Mouse (Mus musculus) left cerebral cortex, adult 2 months (tissue): ENCODE data around the gene Clic5. TPM values are rescaled to one million over a fixed set of nuclear protein-coding genes. Genes with fewer than 3 reads are reported as not detected.

Experiments used
- DNase-seq, 2 experiments: peaks; one replicate each; pipeline ENCODE4 v3.0.0; 2021 to 2022; ENCODE audit warnings: low spot score in 2 of 2, mixed read lengths in 1 of 2; ENCODE audit errors: extremely low spot score in 1 of 2
- H3K27ac ChIP-seq: fragments of 200-600 bp; 2 replicates; pipeline ENCODE4 v1.8.1; 2022
- H3K4me3 ChIP-seq: fragments of 200-600 bp; 2 replicates; pipeline ENCODE4 v1.8.1; 2022
- CTCF ChIP-seq: fragments of 200-600 bp; IDR thresholded peaks from 2 replicates; pipeline ENCODE4 v1.8.1; 2022; ENCODE audit warnings: antibody characterized with exemption, mild to moderate bottlenecking, moderate library complexity
- intact Hi-C: fragments of 180-260 bp; cut with DNase I; formaldehyde crosslinking; loops from one replicate; pipeline ENCODE4 v1.15.1; 2025
- total RNA-seq, 2 experiments: library from RNA; stranded (reverse); gene quantifications; 2 replicates each; pipeline ENCODE4 v1.2.3; 2021

Clic5 gene
- total RNA-seq, 2 experiments from 2014 or later = 4.5 to 4.7 TPM

DNA sequence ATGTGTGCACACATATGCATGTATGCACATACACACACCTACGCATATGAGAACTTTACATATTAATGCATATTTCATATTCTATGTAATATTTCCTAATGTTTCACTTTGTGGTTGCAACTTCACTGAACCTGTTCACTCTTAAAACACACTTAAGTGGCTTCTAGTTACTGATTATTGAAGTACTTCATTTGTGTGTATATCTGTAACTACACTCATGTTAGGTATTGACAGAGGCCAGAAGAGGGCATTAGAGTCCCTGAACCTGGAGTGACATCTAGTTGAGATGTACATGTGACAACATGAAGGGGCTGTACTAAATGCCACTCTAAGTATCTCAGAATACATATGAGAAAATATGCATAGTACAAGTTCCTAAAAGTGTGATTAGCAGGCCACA lies 99.9 kb downstream of the Clic5 start:
- TF ChIP-seq CTCF = no peak
- no peak overlapping the region for H3K4me3 ChIP-seq
- no peak for DNase-seq

DNA sequence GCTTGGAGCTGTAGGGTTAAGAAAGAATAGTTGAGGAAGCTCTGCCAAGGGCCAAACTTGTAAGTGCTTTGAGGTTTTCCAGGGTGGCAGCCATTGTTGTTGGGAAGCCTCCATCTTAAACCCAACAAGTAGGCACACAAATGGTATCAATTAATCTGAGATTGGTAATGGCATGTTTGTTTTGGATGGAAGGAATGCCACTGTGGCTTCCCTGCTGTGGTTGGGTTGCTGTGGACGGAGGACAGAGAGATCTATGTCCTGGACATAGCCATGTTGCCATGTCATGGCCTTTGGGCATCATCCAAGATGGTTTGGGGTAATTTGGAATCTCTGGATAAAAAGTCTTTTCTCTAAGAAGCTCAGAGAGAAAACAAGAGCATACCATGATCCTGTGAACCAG lies 108.8 kb downstream of the Clic5 start:
- DNase-seq = no peak
- intact Hi-C loops = no loop called here

More for the DNA sequence above, 99.9 kb downstream of the Clic5 start:
- H3K27ac ChIP-seq = no peak overlapping the region
- intact Hi-C loops = no loop called here

DNA sequence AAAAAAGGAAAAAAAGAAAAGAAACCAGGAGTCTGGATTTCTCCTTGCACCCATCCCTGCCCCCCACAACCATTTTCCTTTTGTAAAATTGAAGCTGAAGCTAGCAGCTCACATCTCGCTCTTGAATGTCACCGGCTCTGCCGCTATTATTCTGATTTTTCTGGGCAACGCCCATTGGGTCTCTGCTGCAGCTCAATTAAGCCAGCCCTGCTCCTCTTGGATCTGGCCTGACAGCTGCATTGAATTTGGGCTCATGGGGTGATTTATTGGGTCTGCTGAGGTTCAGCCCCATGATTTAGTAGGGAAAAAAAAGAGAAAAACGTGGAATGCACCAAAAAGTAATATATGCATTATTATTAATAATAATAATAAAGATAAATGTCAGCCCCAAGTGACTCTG lies 111.9 kb downstream of the Clic5 start:
- no peak overlapping the region for H3K4me3 ChIP-seq
- no peak for DNase-seq
- TF ChIP-seq CTCF = no peak
- intact Hi-C loops = no loop called here
- H3K27ac ChIP-seq = no peak overlapping the region

More for the DNA sequence above, 108.8 kb downstream of the Clic5 start:
- H3K4me3 ChIP-seq = no peak overlapping the region
- no peak for TF ChIP-seq CTCF
- H3K27ac ChIP-seq = no peak overlapping the region

DNA sequence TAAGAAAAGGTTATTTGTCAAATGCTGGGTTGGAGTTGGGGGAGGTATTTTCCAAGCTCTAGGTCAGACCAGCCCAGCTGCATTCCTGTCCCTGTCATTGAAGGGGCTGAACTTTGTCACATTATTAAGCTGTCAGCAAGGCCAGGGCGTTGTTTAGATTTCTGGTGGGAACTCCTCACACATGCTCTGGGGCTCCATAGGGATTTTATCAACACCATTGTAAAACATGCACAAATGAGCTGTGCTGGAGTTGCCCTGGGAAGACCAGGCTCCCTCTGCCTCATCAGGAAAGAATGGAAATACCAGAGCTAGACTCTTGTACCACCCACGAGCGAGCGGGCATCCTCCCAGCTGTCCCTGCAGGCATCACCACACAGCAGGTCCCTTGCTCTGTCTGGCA lies 112.3 kb downstream of the Clic5 start:
- no peak overlapping the region for H3K27ac ChIP-seq
- intact Hi-C loops = no loop called here
- TF ChIP-seq CTCF = no peak
- H3K4me3 ChIP-seq = no peak overlapping the region
- no peak for DNase-seq

DNA sequence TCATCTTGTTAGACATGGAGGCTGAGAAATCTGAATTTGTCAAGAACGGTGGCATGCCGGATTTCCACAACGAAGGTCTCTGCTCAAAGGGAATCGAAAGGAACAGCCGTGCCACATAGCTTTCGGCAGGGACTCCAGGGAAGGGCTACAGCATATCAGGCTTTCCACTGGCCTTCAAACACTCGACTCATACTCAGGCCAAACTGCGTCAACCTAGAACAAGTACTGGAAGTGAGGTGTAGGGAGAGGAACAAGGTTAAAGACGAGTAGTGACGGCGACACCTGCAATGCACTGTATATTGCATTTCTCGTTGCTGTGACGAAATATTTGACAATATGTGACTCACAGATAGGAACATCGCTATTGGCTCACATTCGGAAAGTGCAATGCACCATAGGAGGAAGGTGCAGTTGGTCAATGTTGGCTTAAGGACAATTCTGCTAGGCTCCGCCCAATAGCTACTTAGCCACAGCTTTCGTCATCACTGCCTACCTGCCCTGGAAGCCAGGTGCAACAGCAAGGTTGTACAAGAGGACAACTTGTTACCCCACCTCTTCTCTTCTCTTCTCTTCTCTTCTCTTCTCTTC lies 112.9 kb downstream of the Clic5 start:
- intact Hi-C loops = no loop called here
- Histone ChIP-seq H3K4me3 (no peak overlapping the region), H3K27ac (no peak overlapping the region)
- no peak for DNase-seq
- TF ChIP-seq CTCF = no peak

DNA sequence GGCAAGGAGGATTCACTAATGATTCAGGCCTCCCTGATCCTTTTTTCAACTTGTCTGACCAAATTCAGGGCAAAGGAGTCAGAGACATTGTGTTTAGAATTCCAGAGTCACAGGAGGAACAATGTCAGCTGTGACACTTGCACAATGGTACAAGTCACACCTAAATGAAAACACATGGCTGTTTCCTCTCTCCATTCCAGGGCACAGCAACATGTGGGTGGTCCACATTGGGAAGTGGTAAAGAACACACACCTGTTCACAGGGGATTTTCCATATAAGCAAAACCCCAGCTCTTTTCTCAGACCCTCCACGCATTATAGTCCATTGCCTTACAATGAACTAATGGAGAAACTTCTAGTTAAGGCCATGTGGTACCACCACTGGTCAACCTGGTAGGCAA lies 115.7 kb downstream of the Clic5 start:
- intact Hi-C loops = no loop called here
- DNase-seq = no peak
- no peak for TF ChIP-seq CTCF
- Histone ChIP-seq H3K27ac (no peak overlapping the region), H3K4me3 (no peak overlapping the region)

DNA sequence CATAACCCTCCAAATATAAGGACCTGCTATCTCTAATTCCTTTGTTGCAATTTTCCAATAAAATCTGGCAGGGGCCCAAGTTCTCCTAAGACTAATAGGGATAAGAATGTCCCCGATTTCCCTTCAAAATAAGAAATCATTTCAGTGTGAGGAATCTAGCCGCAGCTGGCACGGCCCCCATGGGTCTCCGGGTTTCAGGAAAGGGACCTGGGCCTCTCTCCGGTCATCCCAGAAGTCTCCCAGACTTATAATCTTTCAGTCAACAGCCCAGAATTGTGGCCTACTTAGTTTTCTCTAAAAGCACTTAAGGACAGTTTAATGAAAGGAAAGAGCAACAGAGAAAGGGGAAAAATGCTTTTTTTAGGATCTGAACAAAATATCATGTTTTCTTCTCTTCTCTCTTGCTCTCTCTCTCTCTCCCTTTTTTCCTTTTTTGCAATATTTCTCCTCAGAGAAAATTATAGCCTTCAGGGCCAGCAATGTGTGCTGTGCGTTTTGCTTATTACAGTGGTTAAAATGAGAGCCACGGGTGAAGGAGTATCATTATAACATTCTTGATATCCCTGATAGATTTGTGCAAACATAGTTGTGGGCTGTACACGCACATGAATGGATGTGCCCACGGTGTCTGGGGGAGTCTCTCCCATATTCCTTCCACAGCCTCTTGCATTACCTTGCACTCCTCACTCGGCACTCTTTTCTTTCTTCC lies 121.7 kb downstream of the Clic5 start:
- no peak for DNase-seq

DNA sequence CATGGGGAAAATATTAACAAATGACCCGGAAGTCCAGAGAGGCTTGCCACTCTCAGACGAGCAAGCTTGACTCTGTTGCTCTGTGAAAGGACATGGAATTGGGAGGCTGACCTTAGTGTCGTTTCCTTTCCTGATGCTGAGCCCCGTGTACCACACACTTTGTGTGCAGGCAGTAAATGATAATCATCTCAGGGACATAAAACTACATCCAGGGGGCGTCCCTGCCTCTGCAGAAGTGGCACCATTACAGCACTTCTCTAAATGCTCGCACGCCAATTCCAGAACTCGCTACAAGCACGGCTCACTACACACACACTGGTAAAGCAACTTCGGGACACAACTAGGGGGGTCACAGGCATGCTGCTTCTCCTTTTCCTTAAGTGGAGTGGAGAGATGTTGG lies 136.9 kb downstream of the Clic5 start:
- no peak for TF ChIP-seq CTCF
- Histone ChIP-seq H3K27ac (no peak overlapping the region), H3K4me3 (no peak overlapping the region)
- no peak for DNase-seq
- intact Hi-C loops = no loop called here

More for the DNA sequence above, 121.7 kb downstream of the Clic5 start:
- intact Hi-C loops = no loop called here
- Histone ChIP-seq H3K27ac (no peak overlapping the region), H3K4me3 (no peak overlapping the region)
- no peak for TF ChIP-seq CTCF

DNA sequence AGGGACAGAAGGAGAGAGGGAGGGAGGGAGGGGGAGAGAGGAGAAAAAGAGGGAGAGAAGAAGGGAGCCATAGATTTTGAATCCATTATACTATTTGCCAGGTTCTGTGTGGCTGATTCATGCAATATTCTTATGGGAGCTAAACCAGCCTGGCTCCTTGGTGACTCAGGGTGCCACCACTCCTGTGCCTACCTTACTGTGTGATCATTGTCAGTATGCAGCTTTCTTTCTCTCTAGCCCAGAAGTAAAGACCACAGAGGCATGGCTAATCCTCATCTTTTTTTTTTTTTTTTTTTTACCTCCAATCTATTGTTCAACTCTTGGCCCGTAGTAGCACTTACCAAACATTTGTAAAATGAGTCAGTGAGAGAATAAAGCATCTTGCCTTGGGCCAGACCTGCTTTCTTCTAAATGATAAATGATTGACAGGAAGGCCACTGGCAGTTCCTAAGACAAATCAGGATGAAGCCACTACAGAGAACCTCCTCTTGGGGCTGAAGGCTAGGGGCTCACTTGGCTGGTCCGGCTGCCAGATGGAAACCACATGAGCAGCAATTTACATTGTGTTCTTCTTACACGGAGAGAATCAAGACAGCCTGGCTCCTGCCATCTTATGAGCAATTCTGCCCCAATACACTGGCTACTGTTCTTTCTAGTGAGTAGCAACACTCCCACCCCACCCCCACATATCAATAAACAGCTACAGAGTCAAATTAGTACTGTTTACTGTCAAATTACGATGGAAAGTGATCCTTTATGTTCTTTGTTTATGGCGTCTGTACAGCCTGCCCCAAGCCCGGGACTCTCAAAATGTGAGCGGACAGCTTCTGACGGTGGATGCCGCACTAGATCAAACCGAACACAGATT lies 139.1 kb downstream of the Clic5 start:
- H3K4me3 ChIP-seq = no peak overlapping the region

DNA sequence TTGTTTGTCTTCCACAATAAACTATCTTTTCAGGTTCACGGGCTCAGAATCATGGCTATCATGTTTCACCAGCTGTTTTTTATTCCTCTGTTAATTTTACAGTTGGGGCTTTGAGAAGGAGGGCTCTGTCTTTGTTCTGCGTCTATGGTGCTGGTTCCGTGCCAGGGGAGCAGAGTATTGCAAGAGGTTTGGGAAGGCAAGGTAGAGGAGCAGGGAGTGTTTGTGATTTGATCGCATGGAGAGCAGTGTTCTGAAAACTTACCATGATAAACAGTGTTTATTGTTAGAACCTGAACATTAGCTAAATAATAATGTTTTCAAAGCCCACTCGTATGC lies 139.7 kb downstream of the Clic5 start:
- no peak overlapping the region for H3K27ac ChIP-seq
- TF ChIP-seq CTCF = no peak
- H3K4me3 ChIP-seq = no peak overlapping the region
- no peak for DNase-seq
- intact Hi-C loops = no loop called here

More for the DNA sequence above, 139.1 kb downstream of the Clic5 start:
- no peak for TF ChIP-seq CTCF
- DNase-seq = no peak
- H3K27ac ChIP-seq = no peak overlapping the region
- intact Hi-C loops = no loop called here

Other genes starting within 250 kb of the Clic5 start
- 100 to 1,000 TPM; 175 to 187 TPM for gene Enpp5, start 109.8 kb upstream of the Clic5 start, total RNA-seq
- 10 to 100 TPM; 12.5 to 14.1 TPM for gene Enpp4, start 82.8 kb upstream of the Clic5 start, total RNA-seq